Mouse (Mus musculus) small intestine, adult 2 months (tissue): ENCODE data around the gene Lrp2bp. TPM values are rescaled to one million over a fixed set of nuclear protein-coding genes. Genes with fewer than 3 reads are reported as not detected.

Source experiments
- H3K27ac ChIP-seq: fragments of 200-500 bp; 2 replicates; pipeline ENCODE4 v1.5.1; 2012; ENCODE audit warnings: low read depth, low read length, control low read depth, inconsistent platforms; ENCODE audit not compliant: insufficient read depth
- H3K27me3 ChIP-seq: fragments of 200-500 bp; 2 replicates; pipeline ENCODE4 v1.6.1; 2012; ENCODE audit warnings: mild to moderate bottlenecking, moderate library complexity, low read length, inconsistent platforms; ENCODE audit not compliant: control insufficient read depth, insufficient read depth
- H3K36me3 ChIP-seq: fragments of 200-500 bp; 2 replicates; pipeline ENCODE4 v1.6.1; 2012; ENCODE audit warnings: mild to moderate bottlenecking, low read length, control low read depth, inconsistent platforms; ENCODE audit not compliant: control insufficient read depth, insufficient read depth
- H3K4me1 ChIP-seq: fragments of 200-500 bp; 2 replicates; pipeline ENCODE4 v1.6.1; 2012; ENCODE audit warnings: low read length, inconsistent platforms, mixed read lengths; ENCODE audit not compliant: control insufficient read depth, insufficient read depth, insufficient read length
- H3K4me3 ChIP-seq: fragments of 200-500 bp; 2 replicates; pipeline ENCODE4 v1.5.1; 2012; ENCODE audit warnings: low read depth, mild to moderate bottlenecking, control low read depth, inconsistent platforms, low read length, moderate library complexity
- CTCF ChIP-seq: fragments of 200-500 bp; IDR thresholded peaks from 2 replicates; pipeline ENCODE4 v1.5.1; 2012; ENCODE audit warnings: low read depth, mild to moderate bottlenecking, control low read depth, inconsistent platforms, low read length, moderate library complexity, mixed read lengths; ENCODE audit not compliant: insufficient replicate concordance, insufficient read length; ENCODE audit errors: extremely low read depth
- POLR2A ChIP-seq: fragments of 200-500 bp; IDR thresholded peaks from 2 replicates; pipeline ENCODE4 v1.6.1; 2012; ENCODE audit warnings: low read depth, mild to moderate bottlenecking, control low read depth, inconsistent platforms, low read length, moderate library complexity
- WGBS: fragments of 180-500 bp; shearing (Covaris S2); methylation state at CpG from one replicate; pipeline ENCODE4 v1.1.7; 2018; 5-methylcytosine and 5-hydroxymethylcytosine counted together
- polyA plus RNA-seq: library from polyadenylated mRNA; depleted of rRNA; stranded (reverse); fragments of >200 nt; gene quantifications from 2 replicates; pipeline ENCODE4 v1.2.3, GENCODE M21; 2012; rRNA removed

Lrp2bp gene
- polyA plus RNA-seq, 1 experiment, result not detected

DNA sequence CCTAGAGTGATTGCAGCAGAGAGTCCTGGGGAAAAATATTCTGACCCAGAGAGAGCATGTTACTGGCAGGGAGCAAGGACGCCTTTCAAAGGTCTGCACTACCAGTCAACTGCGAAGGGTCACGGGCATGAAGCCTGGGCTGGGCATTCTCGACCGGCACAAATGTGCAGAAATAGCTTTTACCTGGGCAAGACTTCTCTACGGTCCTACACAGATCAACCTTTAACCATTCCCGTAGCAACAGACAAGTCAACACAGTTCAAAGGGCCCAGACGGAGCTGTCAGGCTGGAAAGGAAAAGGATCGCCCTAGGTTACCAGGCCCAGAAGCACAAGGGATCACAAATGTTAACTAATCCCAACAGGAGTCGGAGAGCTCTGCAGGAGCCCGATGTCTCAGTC, 37.1 kb downstream of the Lrp2bp start:
- Histone ChIP-seq H3K4me1 (no peaks in the 10 kb centered on the region), H3K36me3 (peaks cover 55% of the 10 kb centered on the region), H3K27me3 (no peaks in the 10 kb centered on the region), H3K27ac (no peak overlapping the region), H3K4me3 (no peak overlapping the region)
- WGBS, result 70% methylated on average over 11 of the region's 11 CpGs
- no peak for TF ChIP-seq POLR2A
- TF ChIP-seq CTCF, result no peak

DNA sequence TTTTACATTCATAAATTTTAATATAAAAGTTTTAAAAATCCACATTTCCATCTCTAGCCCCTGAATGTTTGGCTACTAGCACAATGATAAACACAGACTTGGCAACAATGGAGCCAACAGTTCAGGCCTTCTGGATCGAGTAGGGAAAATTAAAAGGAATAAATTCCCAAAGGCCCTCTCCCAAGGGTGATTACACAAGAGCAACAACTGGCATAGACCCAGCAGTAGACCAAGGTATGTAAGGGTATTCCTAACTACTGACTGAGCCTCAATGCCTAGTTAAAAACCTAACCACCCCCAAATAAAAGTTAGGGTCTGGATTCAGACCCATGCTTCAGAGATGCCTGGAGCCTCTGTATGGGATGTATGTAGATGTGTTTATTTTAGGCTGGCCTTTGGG, 40.6 kb downstream of the Lrp2bp start:
- TF ChIP-seq CTCF (no peak), POLR2A (no peak)
- Histone ChIP-seq H3K27ac (no peak overlapping the region), H3K27me3 (no peaks in the 10 kb centered on the region), H3K36me3 (peaks cover 62% of the 10 kb centered on the region), H3K4me3 (no peak overlapping the region), H3K4me1 (no peaks in the 10 kb centered on the region)
- 65% methylated on average over 1 of the region's 1 CpGs for WGBS

DNA sequence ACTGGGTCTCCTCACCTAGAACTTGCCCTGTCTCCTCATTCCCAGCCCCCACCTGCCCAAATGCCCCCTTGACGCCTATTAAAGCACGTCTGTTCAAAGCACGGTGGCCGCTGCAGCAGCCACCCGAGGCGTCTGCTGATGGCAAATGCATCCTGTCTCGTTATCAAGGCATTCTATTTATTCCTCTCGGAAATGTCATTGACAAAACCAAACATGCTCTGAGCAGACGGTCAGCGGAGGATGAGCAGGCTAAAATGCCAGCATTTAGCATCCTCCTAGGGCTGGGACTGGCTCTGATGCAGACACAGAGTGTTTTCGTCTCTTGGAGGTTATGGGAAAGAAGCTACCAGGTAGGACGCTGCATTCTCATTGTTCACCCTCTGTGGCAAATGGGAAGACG, 41.2 kb downstream of the Lrp2bp start:
- Histone ChIP-seq H3K4me3 (no peak overlapping the region), H3K27me3 (no peaks in the 10 kb centered on the region), H3K4me1 (no peaks in the 10 kb centered on the region), H3K36me3 (peaks cover 63% of the 10 kb centered on the region), H3K27ac (no peak overlapping the region)
- TF ChIP-seq CTCF (no peak), POLR2A (no peak)
- WGBS, result 91% methylated on average over 13 of the region's 13 CpGs

DNA sequence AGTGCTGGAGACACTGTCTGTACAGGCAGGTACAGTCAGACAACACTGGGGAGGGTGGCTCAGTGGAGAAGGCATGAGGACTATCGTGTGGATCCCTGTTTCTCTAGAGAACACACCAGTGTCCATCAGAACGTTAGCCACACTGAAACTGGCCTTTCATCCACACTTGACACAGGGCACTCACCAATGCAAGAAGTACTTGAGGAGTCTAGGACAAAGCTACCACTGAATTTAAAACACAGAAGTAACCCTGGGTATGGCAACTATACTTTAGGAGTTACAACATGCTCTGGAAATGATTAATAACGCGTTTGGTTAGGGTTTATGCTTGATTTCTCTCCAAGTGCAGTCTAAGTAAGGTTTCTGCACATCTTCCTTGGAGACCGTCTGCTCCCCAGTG, 73.7 kb downstream of the Lrp2bp start:
- no peak overlapping the region for H3K27ac ChIP-seq
- no peaks in the 10 kb centered on the region for H3K4me1 ChIP-seq
- H3K27me3 ChIP-seq, result no peaks in the 10 kb centered on the region
- peaks cover 11% of the 10 kb centered on the region for H3K36me3 ChIP-seq
- TF ChIP-seq CTCF, result no peak
- no peak overlapping the region for H3K4me3 ChIP-seq
- WGBS, result 92% methylated on average over 5 of the region's 5 CpGs

DNA sequence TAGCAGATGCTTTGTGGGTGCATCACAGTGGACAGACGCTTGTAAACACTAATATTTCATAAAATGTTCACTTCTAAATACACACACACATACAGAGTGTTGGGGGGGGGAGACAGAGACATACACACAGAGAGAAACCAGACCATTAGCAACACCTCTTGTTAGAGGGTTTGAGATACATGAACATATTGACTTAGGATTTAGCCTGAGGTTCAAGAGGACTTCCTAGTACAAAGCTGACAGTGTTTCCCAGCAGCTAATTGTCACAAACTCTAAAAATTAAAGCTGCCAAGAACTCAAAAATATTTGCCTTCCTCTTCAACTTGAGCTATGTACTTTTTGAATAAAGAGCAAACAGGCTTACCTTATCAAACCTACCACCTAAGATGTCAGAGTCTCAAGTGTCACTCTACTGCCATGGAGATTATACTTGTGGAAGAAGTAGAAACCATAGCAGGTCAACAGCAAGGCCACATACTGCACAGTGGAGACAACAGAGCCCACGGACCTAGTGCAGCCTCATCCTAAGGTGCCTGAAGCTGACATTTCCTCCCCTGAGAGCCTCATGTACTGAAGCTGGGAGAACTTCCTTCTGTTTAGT, 74.5 kb downstream of the Lrp2bp start:
- no peak for TF ChIP-seq CTCF
- TF ChIP-seq POLR2A, result no peak
- Histone ChIP-seq H3K36me3 (peaks cover 6% of the 10 kb centered on the region), H3K4me1 (no peaks in the 10 kb centered on the region), H3K27ac (no peak overlapping the region), H3K27me3 (no peaks in the 10 kb centered on the region), H3K4me3 (no peak overlapping the region)
- WGBS, result 76% methylated on average over 2 of the region's 2 CpGs

DNA sequence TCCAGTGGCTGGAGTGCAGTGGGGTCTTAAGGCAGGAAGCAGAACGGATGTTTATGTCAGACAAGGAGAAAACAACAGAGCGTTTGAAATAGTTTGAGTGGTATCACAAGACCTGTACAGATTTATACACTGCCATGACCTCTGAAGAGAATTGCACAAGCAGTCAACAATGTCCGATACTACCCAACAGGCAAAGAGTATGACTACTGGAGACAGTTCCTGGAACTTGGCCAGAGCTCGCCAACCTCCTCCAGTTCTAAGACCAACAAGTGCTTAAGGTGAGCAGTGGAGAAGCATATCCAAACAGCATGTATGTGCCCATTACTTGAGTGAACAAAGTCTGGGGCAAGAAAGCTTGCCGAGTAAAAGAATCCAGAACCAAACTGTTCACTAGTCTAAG, 76.1 kb downstream of the Lrp2bp start:
- TF ChIP-seq CTCF, result no peak
- TF ChIP-seq POLR2A, result no peak
- H3K27me3 ChIP-seq, result no peaks in the 10 kb centered on the region
- WGBS, result 87% methylated on average over 5 of the region's 5 CpGs
- H3K36me3 ChIP-seq, result peaks cover 11% of the 10 kb centered on the region
- no peaks in the 10 kb centered on the region for H3K4me1 ChIP-seq
- H3K27ac ChIP-seq, result no peak overlapping the region
- H3K4me3 ChIP-seq, result no peak overlapping the region

DNA sequence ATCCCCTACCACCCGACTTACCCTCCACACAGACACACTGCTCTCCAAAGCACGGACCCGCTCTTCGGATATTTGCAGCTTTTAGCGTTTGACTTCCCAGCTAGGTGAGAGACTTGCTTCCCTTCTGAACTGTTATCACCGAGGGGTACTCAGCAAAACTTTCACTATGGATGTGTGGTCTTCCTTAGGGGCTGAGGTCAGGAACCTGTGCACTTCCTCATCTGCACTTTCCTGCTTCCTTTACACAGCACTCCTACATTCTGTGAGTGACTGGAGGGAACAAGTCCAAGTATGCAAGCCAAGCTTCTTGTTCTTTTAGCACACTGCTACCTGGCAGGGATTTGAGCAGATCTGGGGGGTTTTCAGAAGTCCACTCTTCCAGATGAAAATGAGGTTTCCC, 79.8 kb downstream of the Lrp2bp start:
- H3K27me3 ChIP-seq, result no peaks in the 10 kb centered on the region
- WGBS, result 79% methylated on average over 6 of the region's 6 CpGs
- no peaks in the 10 kb centered on the region for H3K4me1 ChIP-seq
- no peak for TF ChIP-seq POLR2A
- H3K27ac ChIP-seq, result no peak overlapping the region
- H3K36me3 ChIP-seq, result peaks cover 11% of the 10 kb centered on the region
- H3K4me3 ChIP-seq, result no peak overlapping the region

Other genes starting within 250 kb of the Lrp2bp start
- gene Pdlim3, start 113.8 kb upstream of the Lrp2bp start, polyA plus RNA-seq, result 52.8 and 59.5 TPM in 2 replicates
- 0.04 TPM in 1 of 2 replicates, not detected in the other for gene Ccdc110, start 64.7 kb upstream of the Lrp2bp start, polyA plus RNA-seq
- 0.08 TPM in 1 of 2 replicates, not detected in the other for gene 1700029J07Rik, start 24.1 kb upstream of the Lrp2bp start, polyA plus RNA-seq
- gene Ufsp2, start 23.8 kb upstream of the Lrp2bp start, polyA plus RNA-seq, result 3.7 and 5.8 TPM in 2 replicates
- gene Ankrd37, start 6.4 kb downstream of the Lrp2bp start, polyA plus RNA-seq, result 3.5 and 4.8 TPM in 2 replicates
- 0.71 and 1.7 TPM in 2 replicates for gene Cfap97, start 152.5 kb downstream of the Lrp2bp start, polyA plus RNA-seq
- gene Snx25, start 152.9 kb downstream of the Lrp2bp start, polyA plus RNA-seq, result 4.8 and 10.9 TPM in 2 replicates
- 60.8 and 68.8 TPM in 2 replicates for gene Slc25a4, start 212.0 kb downstream of the Lrp2bp start, polyA plus RNA-seq